Mouse (Mus musculus) hindbrain, embryonic 14.5 days (tissue): ENCODE results near the gene Smarce1. TPM values are rescaled to one million over a fixed set of nuclear protein-coding genes. Genes with fewer than 3 reads are reported as not detected.

Source experiments
- ATAC-seq: fragments of 200-750 bp; cut with Nextera tagmentation; 2 replicates; pipeline ENCODE4 v1.8.0; 2017; ENCODE audit warnings: moderate number of reproducible peaks, mild to moderate bottlenecking, moderate TSS enrichment, moderate library complexity; ENCODE audit not compliant: low FRiP score
- DNase-seq: peaks from one replicate; pipeline ENCODE4 v3.0.0-alpha.2; 2015; ENCODE audit warnings: low spot score
- H3K27ac ChIP-seq: fragments of 300-500 bp; sonication (generic); 2 replicates; pipeline ENCODE4 v1.5.1; 2014; ENCODE audit warnings: mild to moderate bottlenecking, moderate library complexity
- H3K27me3 ChIP-seq: fragments of 300-500 bp; sonication (generic); 2 replicates; pipeline ENCODE4 v1.6.1; 2014; ENCODE audit warnings: mild to moderate bottlenecking, low read length, mixed read lengths; ENCODE audit not compliant: control insufficient read depth, insufficient read depth
- H3K36me3 ChIP-seq: fragments of 300-500 bp; sonication (generic); replicated peaks from 2 replicates; pipeline ENCODE4 v1.6.1; 2014; ENCODE audit not compliant: control insufficient read depth, insufficient read depth
- H3K4me1 ChIP-seq: fragments of 300-500 bp; sonication (generic); replicated peaks from 2 replicates; pipeline ENCODE4 v1.6.1; 2014; ENCODE audit warnings: antibody characterized with exemption, low read length, mixed read lengths; ENCODE audit not compliant: control insufficient read depth, insufficient read depth
- H3K4me2 ChIP-seq: fragments of 300-500 bp; sonication (generic); replicated peaks from 2 replicates; pipeline ENCODE4 v1.6.1; 2014; ENCODE audit warnings: mild to moderate bottlenecking, moderate library complexity
- H3K4me3 ChIP-seq: fragments of 300-500 bp; sonication (generic); replicated peaks from 2 replicates; pipeline ENCODE4 v1.5.1; 2014; ENCODE audit warnings: mild to moderate bottlenecking, low read length
- H3K9ac ChIP-seq: fragments of 300-500 bp; sonication (generic); 2 replicates; pipeline ENCODE4 v1.6.1; 2014
- H3K9me3 ChIP-seq: fragments of 300-500 bp; sonication (generic); 2 replicates; pipeline ENCODE4 v1.6.1; 2016; ENCODE audit warnings: low read length; ENCODE audit not compliant: control insufficient read depth
- WGBS: fragments of 180-500 bp; shearing (Covaris S2); extraction: QIAGEN DNeasy Blood & Tissue Kit; methylation state at CpG from one replicate; pipeline ENCODE4 v1.1.7; 2014; 5-methylcytosine and 5-hydroxymethylcytosine counted together
- polyA plus RNA-seq: library from polyadenylated mRNA; unstranded; fragments of >200 nt; fragmentation: Nextera tagmentation; extraction: Ambion mirVana; gene quantifications from 2 replicates; pipeline ENCODE4 v1.2.1, GENCODE M21; 2014

Gene Smarce1
- polyA plus RNA-seq, 1 experiment from 2014 or later, result 136 TPM

DNA sequence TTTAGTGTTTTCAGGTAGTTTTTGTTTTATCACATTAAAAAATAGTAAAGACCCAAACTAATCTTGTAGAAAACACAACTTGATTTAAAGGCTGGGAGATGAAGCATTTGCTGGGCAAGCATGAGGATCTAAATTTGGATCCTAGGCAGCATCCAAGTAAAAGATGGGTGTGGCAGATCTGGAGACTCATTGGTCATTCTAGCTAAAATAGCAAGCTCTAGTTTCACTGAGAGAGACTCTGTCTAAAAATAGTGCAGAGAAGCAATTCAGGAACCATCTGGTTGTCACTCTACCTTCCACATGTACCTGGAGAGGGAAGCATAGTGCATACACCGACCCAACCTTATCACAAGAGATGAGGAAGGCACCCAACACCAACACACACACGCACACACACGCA, 14.6 kb downstream of the Smarce1 start:
- H3K27me3 ChIP-seq, result no peaks in the 10 kb centered on the region
- WGBS, result over 99% methylated on average over 3 of the region's 3 CpGs
- H3K36me3 ChIP-seq, result peaks cover 95% of the 10 kb centered on the region
- ATAC-seq (no peak), DNase-seq (no peak)
- no peak overlapping the region for H3K4me2 ChIP-seq
- no peaks in the 10 kb centered on the region for H3K9me3 ChIP-seq
- H3K4me3 ChIP-seq, result no peak overlapping the region
- no peak overlapping the region for H3K9ac ChIP-seq
- no peak overlapping the region for H3K27ac ChIP-seq
- H3K4me1 ChIP-seq, result no peaks in the 10 kb centered on the region

GRCm38 (mm10) chr11:99212693-99213092, 18.1 kb downstream of the Smarce1 start:
- H3K4me1 ChIP-seq, result no peaks in the 10 kb centered on the region
- no peak for DNase-seq
- no peak overlapping the region for H3K4me2 ChIP-seq
- whole genome bisulfite sequencing, result 88% methylated on average over 7 of the region's 7 CpGs
- peaks cover 95% of the 10 kb centered on the region for H3K36me3 ChIP-seq
- no peak overlapping the region for H3K4me3 ChIP-seq
- no peak overlapping the region for H3K9ac ChIP-seq
- ATAC-seq, result no peak
- no peaks in the 10 kb centered on the region for H3K9me3 ChIP-seq
- no peaks in the 10 kb centered on the region for H3K27me3 ChIP-seq
- H3K27ac ChIP-seq, result no peak overlapping the region

DNA sequence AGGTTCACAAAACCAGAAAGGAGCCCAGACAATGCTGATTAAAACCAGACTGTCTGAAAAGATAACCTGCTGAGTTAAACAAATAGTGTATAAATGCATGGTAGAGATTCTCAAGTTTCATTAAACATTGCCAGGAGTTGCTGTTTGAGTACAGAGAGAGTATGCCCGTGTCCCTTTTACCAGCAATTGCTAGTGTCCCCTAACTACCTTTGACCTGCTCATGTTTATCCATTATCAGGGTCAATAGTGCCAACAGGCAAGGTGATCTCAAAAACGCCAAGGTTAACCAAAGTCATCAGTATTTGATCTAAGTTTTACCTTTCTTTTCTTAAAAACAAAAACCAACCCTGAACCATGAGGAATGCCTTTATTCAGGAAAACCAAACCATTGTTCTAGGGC, 18.9 kb downstream of the Smarce1 start:
- ATAC-seq (no peak), DNase-seq (no peak)
- WGBS, result 92% methylated on average over 2 of the region's 2 CpGs
- Histone ChIP-seq H3K9me3 (no peaks in the 10 kb centered on the region), H3K4me3 (no peak overlapping the region), H3K36me3 (peaks cover 88% of the 10 kb centered on the region), H3K27ac (no peak overlapping the region), H3K4me1 (no peaks in the 10 kb centered on the region), H3K27me3 (no peaks in the 10 kb centered on the region), H3K4me2 (no peak overlapping the region), H3K9ac (no peak overlapping the region)

- H3K36me3 ChIP-seq, result peaks cover 50% of the 10 kb centered on the region
- no peak overlapping the region for H3K27ac ChIP-seq
- ATAC-seq (no peak), DNase-seq (no peak)
- H3K4me2 ChIP-seq, result no peak overlapping the region
- H3K4me3 ChIP-seq, result no peak overlapping the region
- H3K9me3 ChIP-seq, result no peaks in the 10 kb centered on the region
- H3K27me3 ChIP-seq, result no peaks in the 10 kb centered on the region
- 82% methylated on average over 8 of the region's 8 CpGs for WGBS
- H3K4me1 ChIP-seq, result no peaks in the 10 kb centered on the region
- H3K9ac ChIP-seq, result no peak overlapping the region
Observed at GRCm38 (mm10) chr11:99208105-99208669, 22.6 kb downstream of the Smarce1 start.

DNA sequence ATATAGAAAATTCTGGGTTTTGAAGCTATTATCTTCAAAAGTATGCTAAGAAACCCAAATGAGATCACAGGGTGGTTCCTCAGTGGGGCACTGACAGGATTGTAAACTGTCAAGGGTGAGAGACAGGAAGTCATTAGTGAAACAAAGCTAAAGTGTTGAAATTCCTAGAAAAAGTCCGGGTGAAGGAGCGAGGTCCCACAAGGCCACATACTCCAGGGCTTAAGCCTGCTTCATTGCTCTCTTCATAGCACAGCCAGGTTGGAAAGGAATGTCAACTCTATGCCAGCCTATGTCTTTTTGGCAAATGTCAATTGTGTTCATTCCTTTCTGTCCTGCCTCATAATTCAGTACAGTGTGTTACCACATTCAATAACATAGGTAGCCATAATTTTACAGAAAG, 23.4 kb downstream of the Smarce1 start:
- no peak overlapping the region for H3K9ac ChIP-seq
- peaks cover 43% of the 10 kb centered on the region for H3K36me3 ChIP-seq
- no peak for ATAC-seq
- H3K4me3 ChIP-seq, result no peak overlapping the region
- WGBS, result 34% methylated on average over 2 of the region's 2 CpGs
- no peak for DNase-seq
- no peak overlapping the region for H3K27ac ChIP-seq
- H3K9me3 ChIP-seq, result no peaks in the 10 kb centered on the region
- H3K4me2 ChIP-seq, result no peak overlapping the region
- H3K4me1 ChIP-seq, result no peaks in the 10 kb centered on the region
- H3K27me3 ChIP-seq, result no peaks in the 10 kb centered on the region

GRCm38 (mm10) chr11:99206954-99207353, 23.9 kb downstream of the Smarce1 start:
- peaks cover 38% of the 10 kb centered on the region for H3K36me3 ChIP-seq
- 37% methylated on average over 2 of the region's 2 CpGs for WGBS

DNA sequence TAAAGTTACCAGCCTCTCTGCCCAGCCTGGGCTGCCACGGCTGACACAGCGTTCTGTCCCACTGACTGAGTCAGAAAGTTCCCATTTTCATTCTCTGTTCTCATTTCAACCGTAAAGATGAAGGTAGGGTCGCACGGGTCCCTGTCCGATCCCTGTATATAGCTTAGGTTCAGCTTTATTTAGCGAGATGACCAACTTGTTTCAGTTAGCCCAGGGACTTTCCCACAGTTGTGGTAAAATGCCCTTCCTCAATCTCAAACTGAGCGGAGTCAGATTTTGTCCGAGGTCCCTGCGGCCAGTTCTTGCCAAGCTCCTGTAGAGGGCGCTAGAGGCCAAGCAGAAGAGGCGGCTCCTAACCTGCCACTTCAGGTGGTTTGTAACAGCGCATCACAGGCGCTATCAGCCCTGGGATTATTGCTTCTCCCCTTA, 41.6 kb downstream of the Smarce1 start:
- no peak overlapping the region for H3K4me2 ChIP-seq
- H3K27ac ChIP-seq, result no peak overlapping the region
- ATAC-seq (no peak), DNase-seq (peak; percentile 66)
- H3K9me3 ChIP-seq, result no peaks in the 10 kb centered on the region
- H3K4me1 ChIP-seq, result no peaks in the 10 kb centered on the region
- no peaks in the 10 kb centered on the region for H3K36me3 ChIP-seq
- H3K27me3 ChIP-seq, result no peaks in the 10 kb centered on the region
- no peak overlapping the region for H3K4me3 ChIP-seq
- WGBS, result 25% methylated on average over 14 of the region's 14 CpGs
- no peak overlapping the region for H3K9ac ChIP-seq

More at GRCm38 (mm10) chr11:99206954-99207353, 23.9 kb downstream of the Smarce1 start:
- Histone ChIP-seq H3K4me2 (no peak overlapping the region), H3K4me1 (no peaks in the 10 kb centered on the region), H3K4me3 (no peak overlapping the region), H3K9me3 (no peaks in the 10 kb centered on the region), H3K9ac (no peak overlapping the region), H3K27me3 (no peaks in the 10 kb centered on the region), H3K27ac (no peak overlapping the region)
- ATAC-seq, result no peak
- no peak for DNase-seq

DNA sequence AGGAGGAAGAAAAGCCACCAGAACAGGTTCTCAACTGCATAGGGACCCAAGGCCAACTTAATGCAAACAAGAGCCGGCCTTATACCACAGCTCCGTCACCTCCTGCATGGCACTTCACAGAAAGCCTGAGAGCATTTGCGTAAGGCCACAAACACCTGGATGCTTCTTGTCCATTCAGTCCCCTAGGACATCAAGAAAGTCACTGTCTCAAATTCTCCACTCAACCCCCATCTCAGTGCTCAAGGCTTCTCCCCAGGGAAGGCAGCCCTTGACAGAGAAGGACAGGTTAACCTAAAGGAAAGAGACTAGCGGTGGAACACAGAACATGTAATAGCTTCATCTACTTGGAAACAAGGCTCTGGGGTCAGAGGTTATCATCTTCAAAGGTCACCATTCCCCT, 43.5 kb downstream of the Smarce1 start:
- Histone ChIP-seq H3K36me3 (no peaks in the 10 kb centered on the region), H3K4me3 (no peak overlapping the region), H3K4me2 (no peak overlapping the region), H3K27ac (no peak overlapping the region), H3K9me3 (no peaks in the 10 kb centered on the region), H3K27me3 (no peaks in the 10 kb centered on the region), H3K4me1 (no peaks in the 10 kb centered on the region), H3K9ac (no peak overlapping the region)
- WGBS, result 90% methylated on average over 4 of the region's 4 CpGs
- DNase-seq, result no peak
- ATAC-seq, result no peak

GRCm38 (mm10) chr11:99186836-99187235, 44.0 kb downstream of the Smarce1 start:
- no peaks in the 10 kb centered on the region for H3K27me3 ChIP-seq
- ATAC-seq (no peak), DNase-seq (no peak)
- H3K9me3 ChIP-seq, result no peaks in the 10 kb centered on the region
- H3K36me3 ChIP-seq, result no peaks in the 10 kb centered on the region
- H3K4me1 ChIP-seq, result no peaks in the 10 kb centered on the region
- H3K9ac ChIP-seq, result no peak overlapping the region
- no peak overlapping the region for H3K27ac ChIP-seq
- no peak overlapping the region for H3K4me3 ChIP-seq
- WGBS, result 79% methylated on average over 2 of the region's 2 CpGs
- H3K4me2 ChIP-seq, result no peak overlapping the region

DNA sequence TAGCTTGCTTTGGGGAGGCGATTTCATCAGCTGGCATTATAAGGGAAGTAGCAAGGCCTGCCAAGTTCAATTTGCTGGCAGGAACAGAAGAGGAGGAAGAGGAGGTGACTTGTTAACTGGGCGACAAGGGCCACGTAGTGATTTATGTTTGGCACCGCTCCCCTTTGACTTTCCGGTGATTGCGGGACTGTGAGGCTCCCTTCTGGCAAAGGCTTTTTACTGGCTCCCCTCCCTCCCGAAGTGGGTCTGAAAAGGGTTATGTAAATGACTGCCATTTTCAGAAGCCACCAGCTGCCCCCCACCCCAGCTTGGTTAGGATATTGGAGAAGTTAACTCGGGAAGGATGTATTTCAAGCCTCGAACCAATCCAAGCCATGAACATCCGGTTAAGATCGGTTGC, 48.2 kb downstream of the Smarce1 start:
- DNase-seq (no peak), ATAC-seq (no peak)
- Histone ChIP-seq H3K4me3 (no peak overlapping the region), H3K4me2 (no peak overlapping the region), H3K9me3 (no peaks in the 10 kb centered on the region), H3K27me3 (no peaks in the 10 kb centered on the region), H3K4me1 (no peaks in the 10 kb centered on the region), H3K27ac (no peak overlapping the region), H3K36me3 (no peaks in the 10 kb centered on the region), H3K9ac (no peak overlapping the region)
- 63% methylated on average over 11 of the region's 11 CpGs for WGBS
